28 mouse cellular contexts compared by ENCODE assay signal in the genomic region with DNA sequence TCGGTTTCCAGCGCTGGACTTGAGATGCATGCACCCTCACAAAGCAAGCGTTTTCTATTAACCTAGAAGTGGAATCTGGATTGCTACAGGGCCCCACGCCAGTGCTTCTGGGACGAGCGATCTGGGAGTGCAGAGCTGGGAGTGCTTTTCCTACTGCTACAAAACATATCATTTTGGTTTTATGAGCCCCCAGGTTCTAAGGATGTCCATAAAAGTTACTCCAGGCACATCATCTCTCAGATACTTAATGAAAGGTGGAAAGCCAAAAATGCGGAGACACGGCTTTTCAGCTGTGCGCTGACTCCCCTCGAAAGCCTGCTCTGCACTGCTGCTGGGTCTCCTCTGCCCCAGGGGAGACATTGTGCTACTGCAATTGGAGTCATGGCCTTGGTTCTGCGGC.
A peak's percentile ranks its signal among the peaks of the same experiment; 100 is the strongest.
DNase-seq lines count a peak whose midpoint lies in the region; ATAC-seq and TF ChIP-seq lines count a peak whose summit lies in the region.
"Had no signal": no experiment of that assay in that cellular context is flagged by ENCODE, and none has a peak within 500 bp of the region (broad histone marks: within the 10 kb centered on the region; RNA-seq: fewer than 3 reads in every experiment).

No protein-coding gene starts in this region.

- DNase-seq in forebrain, postnatal 0 days, result no peak
- no peak for DNase-seq in neural tube, embryonic 10.5 days (ENCODE audit: extremely low spot score, low spot score)
- no peak for DNase-seq in midbrain, embryonic 14.5 days
- DNase-seq in cerebellum, postnatal 4 days (ENCODE audit: low spot score in 2 of 2), result no peak
- no peak for DNase-seq in adrenal gland, adult 18-20 months (ENCODE audit: low spot score in 2 of 2)
- DNase-seq: adrenal gland, adult 8-10 months; cerebellum, adult 2 months; cerebellum, postnatal 25 days; heart, adult 2 months; heart, postnatal 4 days; kidney, postnatal 14 days; layer of hippocampus, adult 9-11 months; liver, embryonic 13.5 days; lung, adult 18-20 months; lung, postnatal 4 days; thymus, adult 2 months; thymus, postnatal 36 days had no signal

- H3K27me3 ChIP-seq in forebrain, postnatal 0 days (ENCODE audit: insufficient read depth, low read length), result no peaks in the 10 kb centered on the region
- H3K27me3 ChIP-seq in forebrain, embryonic 12.5 days, result no peaks in the 10 kb centered on the region
- H3K27me3 ChIP-seq in neural tube, embryonic 13.5 days, result no peaks in the 10 kb centered on the region
- no peaks in the 10 kb centered on the region for H3K27me3 ChIP-seq in midbrain, embryonic 14.5 days (ENCODE audit: control insufficient read depth, insufficient read depth, low read length)
- no peaks in the 10 kb centered on the region for H3K27me3 ChIP-seq in neural tube, embryonic 15.5 days (replicated peaks)
- H3K27me3 ChIP-seq: heart, embryonic 12.5 days; intestine, embryonic 15.5 days; liver, embryonic 13.5 days had no signal

- H3K4me3 ChIP-seq in forebrain, postnatal 0 days (ENCODE audit: low read depth, low read length), result no peak overlapping the region
- no peak overlapping the region for H3K4me3 ChIP-seq in forebrain, embryonic 12.5 days (replicated peaks)
- no peak overlapping the region for H3K4me3 ChIP-seq in neural tube, embryonic 13.5 days
- no peak overlapping the region for H3K4me3 ChIP-seq in midbrain, embryonic 14.5 days (replicated peaks; ENCODE audit: low read depth, low read length)
- no peak overlapping the region for H3K4me3 ChIP-seq in neural tube, embryonic 15.5 days (replicated peaks)
- H3K4me3 ChIP-seq: erythroblast, embryonic 14.5 days; heart, adult 2 months; heart, embryonic 12.5 days; intestine, embryonic 15.5 days; limb, embryonic 15.5 days; liver, embryonic 13.5 days had no signal

- H3K4me1 ChIP-seq in forebrain, postnatal 0 days (ENCODE audit: insufficient read depth), result no peaks in the 10 kb centered on the region
- H3K4me1 ChIP-seq in forebrain, embryonic 12.5 days, result no peaks in the 10 kb centered on the region
- H3K4me1 ChIP-seq in neural tube, embryonic 13.5 days (replicated peaks), result peaks cover 13% of the 10 kb centered on the region
- no peaks in the 10 kb centered on the region; the same call in 1 of the 2 replicates for H3K4me1 ChIP-seq in midbrain, embryonic 14.5 days (ENCODE audit: control insufficient read depth, insufficient read depth, low read length)
- peaks cover 18% of the 10 kb centered on the region for H3K4me1 ChIP-seq in neural tube, embryonic 15.5 days
- H3K4me1 ChIP-seq: heart, embryonic 12.5 days; intestine, embryonic 15.5 days; liver, embryonic 13.5 days had no signal

- H3K9ac ChIP-seq in forebrain, postnatal 0 days, result no peak overlapping the region
- H3K9ac ChIP-seq in forebrain, embryonic 12.5 days, result no peak overlapping the region
- no peak overlapping the region for H3K9ac ChIP-seq in neural tube, embryonic 13.5 days
- H3K9ac ChIP-seq in midbrain, embryonic 14.5 days (replicated peaks; ENCODE audit: low read length), result no peak overlapping the region
- no peak overlapping the region for H3K9ac ChIP-seq in neural tube, embryonic 15.5 days (replicated peaks)
- H3K9ac ChIP-seq: heart, embryonic 12.5 days; intestine, embryonic 15.5 days; limb, embryonic 15.5 days; liver, embryonic 13.5 days had no signal

- 70% methylated on average over 11 of the region's 11 CpGs for WGBS in forebrain, postnatal 0 days
- 83% methylated on average over 11 of the region's 11 CpGs for WGBS in forebrain, embryonic 12.5 days
- WGBS in neural tube, embryonic 13.5 days, result 50% methylated on average over 11 of the region's 11 CpGs
- 73% methylated on average over 11 of the region's 11 CpGs for WGBS in midbrain, embryonic 14.5 days
- WGBS in neural tube, embryonic 15.5 days, result 31% methylated on average over 11 of the region's 11 CpGs

- no peaks in the 10 kb centered on the region for H3K36me3 ChIP-seq in forebrain, postnatal 0 days (ENCODE audit: insufficient read depth)
- H3K36me3 ChIP-seq in forebrain, embryonic 12.5 days (replicated peaks), result no peaks in the 10 kb centered on the region
- H3K36me3 ChIP-seq in neural tube, embryonic 13.5 days, result no peaks in the 10 kb centered on the region
- no peaks in the 10 kb centered on the region for H3K36me3 ChIP-seq in midbrain, embryonic 14.5 days (ENCODE audit: control insufficient read depth, insufficient read depth, low read length)
- H3K36me3 ChIP-seq in neural tube, embryonic 15.5 days, result no peaks in the 10 kb centered on the region
- H3K36me3 ChIP-seq: intestine, embryonic 15.5 days; limb, embryonic 15.5 days; liver, embryonic 13.5 days had no signal

- H3K27ac ChIP-seq in forebrain, postnatal 0 days (ENCODE audit: low read depth, low read length), result peak overlapping the region; percentile 76
- H3K27ac ChIP-seq in forebrain, embryonic 12.5 days, result no peak overlapping the region
- H3K27ac ChIP-seq in neural tube, embryonic 13.5 days (replicated peaks), result peak overlapping the region; percentile 65
- 0 out of 2 replicates have a peak overlapping the region, but pooled peaks have one; percentile 5 for H3K27ac ChIP-seq in midbrain, embryonic 14.5 days (replicated peaks; ENCODE audit: low read depth, low read length)
- H3K27ac ChIP-seq in neural tube, embryonic 15.5 days (replicated peaks), result peak overlapping the region; percentile 60; the same call in 1 of the 2 replicates
- H3K27ac ChIP-seq: heart, adult 2 months; hindbrain, postnatal 0 days; intestine, embryonic 15.5 days; limb, embryonic 15.5 days; liver, embryonic 13.5 days had no signal

- peak; percentile 18; the same call in 1 of the 2 replicates for ATAC-seq in forebrain, postnatal 0 days
- ATAC-seq in forebrain, embryonic 12.5 days (ENCODE audit: low FRiP score), result no peak
- ATAC-seq in neural tube, embryonic 13.5 days (ENCODE audit: low read depth), result no peak
- ATAC-seq in midbrain, embryonic 14.5 days (ENCODE audit: low FRiP score, low TSS enrichment), result no peak
- ATAC-seq in neural tube, embryonic 15.5 days (ENCODE audit: low FRiP score), result no peak
- ATAC-seq: activated CD4-positive, CD25-positive, alpha-beta regulatory T cell, adult 4 months; forebrain, embryonic 14.5 days; hindbrain, postnatal 0 days; intestine, embryonic 15.5 days; lung, postnatal 0 days had no signal

- no peak overlapping the region for H3K4me2 ChIP-seq in forebrain, postnatal 0 days (ENCODE audit: low read depth)
- H3K4me2 ChIP-seq in forebrain, embryonic 12.5 days, result no peak overlapping the region
- no peak overlapping the region for H3K4me2 ChIP-seq in neural tube, embryonic 13.5 days
- no peak overlapping the region for H3K4me2 ChIP-seq in midbrain, embryonic 14.5 days (ENCODE audit: low read length)
- H3K4me2 ChIP-seq in neural tube, embryonic 15.5 days, result no peak overlapping the region
- H3K4me2 ChIP-seq: heart, embryonic 12.5 days; intestine, embryonic 15.5 days; limb, embryonic 15.5 days; liver, embryonic 13.5 days had no signal

- peak; percentile 31 for TF ChIP-seq CTCF in forebrain, postnatal 0 days (IDR thresholded peaks at IDR 0.05; ENCODE audit: low read depth)

- no peaks in the 10 kb centered on the region for H3K9me3 ChIP-seq in forebrain, postnatal 0 days (ENCODE audit: low read length)
- H3K9me3 ChIP-seq in forebrain, embryonic 12.5 days, result no peaks in the 10 kb centered on the region
- H3K9me3 ChIP-seq in neural tube, embryonic 13.5 days, result no peaks in the 10 kb centered on the region
- H3K9me3 ChIP-seq in midbrain, embryonic 14.5 days (ENCODE audit: control insufficient read depth, low read length), result no peaks in the 10 kb centered on the region
- no peaks in the 10 kb centered on the region for H3K9me3 ChIP-seq in neural tube, embryonic 15.5 days (replicated peaks)
- H3K9me3 ChIP-seq: heart, embryonic 12.5 days; intestine, embryonic 15.5 days; limb, embryonic 15.5 days; liver, embryonic 13.5 days had no signal
